Mouse (Mus musculus): ENCODE data around the gene Bckdk. TPM values are rescaled to one million over a fixed set of nuclear protein-coding genes. Genes with fewer than 3 reads are reported as not detected.

Bckdk gene
- total RNA-seq, 2 experiments from 2014 or later: 98.8 to 104 TPM

Other genes starting within 250 kb of the Bckdk start
- gene Bcl7c, start 195.1 kb upstream of the Bckdk start, total RNA-seq (2021): 10 to 100 TPM; 36.6 to 41.5 TPM
- 1 to 10 TPM; 7.1 to 9.3 TPM for gene Ctf1, start 191.3 kb upstream of the Bckdk start, total RNA-seq (2021)
- gene Ctf2, start 171.9 kb upstream of the Bckdk start, total RNA-seq (2021): not detected
- 1 to 10 TPM; 3.0 to 4.2 TPM for gene Fbxl19, start 159.5 kb upstream of the Bckdk start, total RNA-seq (2021)
- 10 to 100 TPM; 16.5 to 19.4 TPM for gene Orai3, start 134.3 kb upstream of the Bckdk start, total RNA-seq (2021)
- 10 to 100 TPM; 18.8 to 21.1 TPM for gene Setd1a, start 127.4 kb upstream of the Bckdk start, total RNA-seq (2021)
- gene Gm49388, start 118.5 kb upstream of the Bckdk start, total RNA-seq (2021): 1 to 10 TPM; 2.0 to 3.6 TPM
- gene Hsd3b7, start 103.5 kb upstream of the Bckdk start, total RNA-seq (2021): 10 to 100 TPM; 15.4 to 16.0 TPM
- gene Stx4a, start 79.8 kb upstream of the Bckdk start, total RNA-seq (2021): 10 to 100 TPM; 61.4 to 68.7 TPM
- under 1 TPM; 0.39 to 0.42 TPM for gene Stx1b, start 79.5 kb upstream of the Bckdk start, total RNA-seq (2021)
- 10 to 100 TPM; 17.2 to 18.4 TPM for gene Zfp646, start 27.9 kb upstream of the Bckdk start, total RNA-seq (2021)
- 1 to 10 TPM; 3.4 to 4.7 TPM for gene Zfp668, start 27.3 kb upstream of the Bckdk start, total RNA-seq (2021)
- gene Prss53, start 13.1 kb upstream of the Bckdk start, total RNA-seq (2021): 1 to 10 TPM in 1 of 2 experiments, under 1 TPM in 1; 0.99 to 1.3 TPM
- gene Gm21974, start 8.6 kb upstream of the Bckdk start, total RNA-seq (2021): not detected
- gene Vkorc1, start 8.5 kb upstream of the Bckdk start, total RNA-seq (2021): 10 to 100 TPM; 15.2 to 22.0 TPM
- 10 to 100 TPM; 12.3 to 13.5 TPM for gene Kat8, start 8.4 kb downstream of the Bckdk start, total RNA-seq (2021)
- gene Prss8, start 26.0 kb downstream of the Bckdk start, total RNA-seq (2021): not detected
- 1 to 10 TPM; 7.5 to 8.1 TPM for gene Prss36, start 42.6 kb downstream of the Bckdk start, total RNA-seq (2021)
- gene Fus, start 63.4 kb downstream of the Bckdk start, total RNA-seq (2021): 100 to 1,000 TPM; 139 to 171 TPM
- 10 to 100 TPM; 10.3 to 10.9 TPM for gene Pycard, start 89.8 kb downstream of the Bckdk start, total RNA-seq (2021)
- gene Trim72, start 99.9 kb downstream of the Bckdk start, total RNA-seq (2021): 100 to 1,000 TPM; 301 to 325 TPM
- 1 to 10 TPM; 4.6 to 5.1 TPM for gene Itgam, start 158.6 kb downstream of the Bckdk start, total RNA-seq (2021)
- gene Gm49368, start 158.6 kb downstream of the Bckdk start, total RNA-seq (2021): not detected
- under 1 TPM; 0.17 to 0.26 TPM for gene Itgax, start 225.5 kb downstream of the Bckdk start, total RNA-seq (2021)